Mouse (Mus musculus) cerebellum, adult 8-10 months (tissue): ENCODE measurements at regions not wholly inside any gene's neighbourhood (a gene's known extent, or its start where the extent isn't known, plus 50 kb on each side); places are given as distances from the start of the nearest gene placed in this dataset.
A peak's percentile ranks its signal among the peaks of the same experiment; 100 is the strongest.

ENCODE experiments used
- DNase-seq: peaks from one replicate; pipeline ENCODE4 v3.0.0; 2022

- no peak for DNase-seq
These were observed 156.0 kb downstream of the Gm10260 start for GRCm38 (mm10) chr13:97604451-97604850.

- DNase-seq = no peak
These were observed 159.2 kb downstream of the Gm10260 start for GRCm38 (mm10) chr13:97601135-97601730.

GRCm38 (mm10) chr13:97600136-97600535 lies 160.3 kb downstream of the Gm10260 start:
- no peak for DNase-seq

- DNase-seq = no peak
These were observed 161.7 kb downstream of the Gm10260 start for GRCm38 (mm10) chr13:97598507-97599431.

- no peak for DNase-seq
These were observed 165.6 kb downstream of the Gm10260 start for GRCm38 (mm10) chr13:97594851-97595250.

- DNase-seq = no peak
These were observed 170.8 kb downstream of the Gm10260 start for GRCm38 (mm10) chr13:97589626-97590025.

GRCm38 (mm10) chr13:97588085-97588484 lies 172.3 kb downstream of the Gm10260 start:
- no peak for DNase-seq

- DNase-seq = no peak
These were observed 173.3 kb downstream of the Gm10260 start for GRCm38 (mm10) chr13:97587088-97587487.

- no peak for DNase-seq
These were observed 176.4 kb downstream of the Gm10260 start for GRCm38 (mm10) chr13:97584045-97584444.

GRCm38 (mm10) chr13:97581380-97581779 lies 179.1 kb downstream of the Gm10260 start:
- no peak for DNase-seq

GRCm38 (mm10) chr13:97580241-97580874 lies 180.1 kb downstream of the Gm10260 start:
- DNase-seq = no peak

GRCm38 (mm10) chr13:97578595-97578994 lies 181.8 kb downstream of the Gm10260 start:
- DNase-seq = no peak

GRCm38 (mm10) chr13:97577081-97577785 lies 183.2 kb downstream of the Gm10260 start:
- no peak for DNase-seq

- no peak for DNase-seq
These were observed 186.8 kb downstream of the Gm10260 start for GRCm38 (mm10) chr13:97573601-97574000.

GRCm38 (mm10) chr13:97572352-97572751 lies 188.1 kb downstream of the Gm10260 start:
- no peak for DNase-seq

- no peak for DNase-seq
These were observed 190.4 kb downstream of the Gm10260 start for GRCm38 (mm10) chr13:97570009-97570408.

- DNase-seq = no peak
These were observed 192.8 kb downstream of the Gm10260 start for GRCm38 (mm10) chr13:97567632-97568031.

GRCm38 (mm10) chr13:97566071-97566470 lies 194.4 kb downstream of the Gm10260 start:
- DNase-seq = no peak

- no peak for DNase-seq
These were observed 198.2 kb downstream of the Gm10260 start for GRCm38 (mm10) chr13:97562241-97562640.

- DNase-seq = no peak
These were observed 199.6 kb downstream of the Gm10260 start for GRCm38 (mm10) chr13:97560789-97561188.

GRCm38 (mm10) chr13:97559611-97560385 lies 200.6 kb downstream of the Gm10260 start:
- peak; percentile 54 for DNase-seq

- DNase-seq = no peak
These were observed 201.5 kb downstream of the Gm10260 start for GRCm38 (mm10) chr13:97558884-97559283.
